Mouse (Mus musculus): ENCODE results near the gene March2.

Gene March2

GRCm38 (mm10) chr17:33717982-33718381, 488 bp downstream of the March2 start:
- DNase-seq (ENCODE audit: extremely low read depth, low read depth) = no peak

- no peak for DNase-seq (ENCODE audit: extremely low read depth, low read depth)
Observed at GRCm38 (mm10) chr17:33717246-33717645, 1.2 kb downstream of the March2 start.

- no peak for DNase-seq (ENCODE audit: extremely low read depth, low read depth)
Observed at GRCm38 (mm10) chr17:33714779-33715178, 3.7 kb downstream of the March2 start.

GRCm38 (mm10) chr17:33713271-33713670, 5.2 kb downstream of the March2 start:
- peak; percentile 82 for DNase-seq (ENCODE audit: extremely low read depth, low read depth)

GRCm38 (mm10) chr17:33709834-33710233, 8.6 kb downstream of the March2 start:
- no peak for DNase-seq (ENCODE audit: extremely low read depth, low read depth)

- no peak for DNase-seq (ENCODE audit: extremely low read depth, low read depth)
Observed at GRCm38 (mm10) chr17:33703091-33703490, 15.4 kb downstream of the March2 start.

GRCm38 (mm10) chr17:33702178-33702577, 16.3 kb downstream of the March2 start:
- DNase-seq (ENCODE audit: extremely low read depth, low read depth) = no peak

GRCm38 (mm10) chr17:33695471-33695870, 23.0 kb downstream of the March2 start:
- DNase-seq (ENCODE audit: extremely low read depth, low read depth) = no peak

GRCm38 (mm10) chr17:33686760-33687159, 31.7 kb downstream of the March2 start, which contains the start of gene Hnrnpm:
Gene Hnrnpm, minus strand, starts transcription at chr17:33686860.
- no peak for DNase-seq (ENCODE audit: extremely low read depth, low read depth)

- DNase-seq (ENCODE audit: extremely low read depth, low read depth) = peak; percentile 84
Observed at GRCm38 (mm10) chr17:33685249-33685653, 33.2 kb downstream of the March2 start.

- DNase-seq (ENCODE audit: extremely low read depth, low read depth) = peak; percentile 62
Observed at GRCm38 (mm10) chr17:33684671-33685231, 33.7 kb downstream of the March2 start.

- DNase-seq (ENCODE audit: extremely low read depth, low read depth) = no peak
Observed at GRCm38 (mm10) chr17:33681767-33682166, 36.7 kb downstream of the March2 start.

- DNase-seq (ENCODE audit: extremely low read depth, low read depth) = no peak
Observed at GRCm38 (mm10) chr17:33678771-33679170, 39.7 kb downstream of the March2 start.

- DNase-seq (ENCODE audit: extremely low read depth, low read depth) = no peak
Observed at GRCm38 (mm10) chr17:33676086-33676485, 42.4 kb downstream of the March2 start.

GRCm38 (mm10) chr17:33675452-33675851, 43.0 kb downstream of the March2 start:
- no peak for DNase-seq (ENCODE audit: extremely low read depth, low read depth)

- no peak for DNase-seq (ENCODE audit: extremely low read depth, low read depth)
Observed at GRCm38 (mm10) chr17:33673837-33674236, 44.6 kb downstream of the March2 start.

GRCm38 (mm10) chr17:33669681-33670080, 48.8 kb downstream of the March2 start:
- no peak for DNase-seq (ENCODE audit: extremely low read depth, low read depth)

- no peak for DNase-seq (ENCODE audit: extremely low read depth, low read depth)
Observed at GRCm38 (mm10) chr17:33666813-33667212, 51.7 kb downstream of the March2 start.

- DNase-seq (ENCODE audit: extremely low read depth, low read depth) = no peak
Observed at GRCm38 (mm10) chr17:33649781-33650475, 68.5 kb downstream of the March2 start.

- DNase-seq (ENCODE audit: extremely low read depth, low read depth) = no peak
Observed at GRCm38 (mm10) chr17:33645073-33645472, 73.4 kb downstream of the March2 start.

GRCm38 (mm10) chr17:33644068-33644467, 74.4 kb downstream of the March2 start:
- no peak for DNase-seq (ENCODE audit: extremely low read depth, low read depth)

- no peak for DNase-seq (ENCODE audit: extremely low read depth, low read depth)
Observed at GRCm38 (mm10) chr17:33639743-33640142, 78.7 kb downstream of the March2 start.
